Comparison of ENCODE assay signal across 17 mouse cellular contexts in the genomic region with DNA sequence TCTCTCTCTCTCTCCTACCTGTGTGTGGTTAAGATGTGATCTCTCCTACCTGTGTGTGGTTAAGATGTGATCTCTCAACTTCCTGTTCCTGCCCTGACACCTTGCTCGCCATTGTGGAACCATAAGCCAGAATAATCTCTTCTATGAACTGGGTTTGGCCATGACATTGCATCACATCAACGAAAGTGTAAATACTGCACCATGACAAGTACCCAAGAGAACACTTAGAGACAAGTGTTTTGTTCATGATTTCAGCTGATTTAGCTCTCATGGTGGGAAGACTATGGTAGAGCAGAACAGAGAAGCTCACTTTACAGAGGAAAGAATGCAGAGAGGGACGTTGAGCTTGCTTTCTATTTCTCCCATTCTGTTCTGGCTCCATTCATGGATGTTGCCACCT.
"Had no signal": no experiment of that assay in that cellular context is flagged by ENCODE, and none has a peak within 500 bp of the region (broad histone marks: within the 10 kb centered on the region; RNA-seq: fewer than 3 reads in every experiment).

No protein-coding gene starts in this region.

- H3K9me3 ChIP-seq: neural tube, embryonic 12.5 days; neural tube, embryonic 13.5 days; neural tube, embryonic 15.5 days; stomach, embryonic 15.5 days had no signal

- H3K27ac ChIP-seq: neural tube, embryonic 12.5 days; neural tube, embryonic 13.5 days; neural tube, embryonic 15.5 days; stomach, embryonic 15.5 days; stomach, postnatal 0 days had no signal

- H3K4me2 ChIP-seq: neural tube, embryonic 12.5 days; neural tube, embryonic 13.5 days; neural tube, embryonic 15.5 days; stomach, embryonic 15.5 days had no signal

- H3K27me3 ChIP-seq: neural tube, embryonic 12.5 days; neural tube, embryonic 13.5 days; neural tube, embryonic 15.5 days; stomach, embryonic 15.5 days had no signal

- H3K4me3 ChIP-seq: neural tube, embryonic 12.5 days; neural tube, embryonic 13.5 days; neural tube, embryonic 15.5 days; stomach, embryonic 15.5 days had no signal

- H3K36me3 ChIP-seq: neural tube, embryonic 12.5 days; neural tube, embryonic 13.5 days; neural tube, embryonic 15.5 days; stomach, embryonic 15.5 days had no signal

- DNase-seq: retina, postnatal 1 day; right cerebral cortex, adult 18-20 months; right cerebral cortex, postnatal 14 days; right cerebral cortex, postnatal 25 days; right cerebral cortex, postnatal 4 days; spleen, adult 18-20 months; thymus, adult 18-20 months; thymus, adult 2 months; thymus, postnatal 14 days; thymus, postnatal 25 days; thymus, postnatal 36 days; thymus, postnatal 4 days had no signal

- H3K4me1 ChIP-seq: neural tube, embryonic 12.5 days; neural tube, embryonic 13.5 days; neural tube, embryonic 15.5 days had no signal

- H3K9ac ChIP-seq: neural tube, embryonic 12.5 days; neural tube, embryonic 13.5 days; neural tube, embryonic 15.5 days; stomach, embryonic 15.5 days had no signal
